Mouse (Mus musculus): ENCODE measurements around the gene Srd5a3. TPM values are rescaled to one million over a fixed set of nuclear protein-coding genes. Genes with fewer than 3 reads are reported as not detected.

The Srd5a3 gene
- polyA plus RNA-seq, 1 experiment = 139 TPM

GRCm38 (mm10) chr5:76194377-76194945 lies 54.4 kb downstream of the Srd5a3 start:
- no peaks in the 10 kb centered on the region for H3K27me3 ChIP-seq (ENCODE audit: control insufficient read depth, insufficient read depth, low read length)
- DNase-seq = no peak
- H3K27ac ChIP-seq (ENCODE audit: control insufficient read depth, insufficient read depth, low read length) = no peak overlapping the region
- no peak overlapping the region for H3K4me3 ChIP-seq (ENCODE audit: control insufficient read depth, insufficient read depth, low read length)
- 88% methylated on average over 6 of the region's 6 CpGs for WGBS
- H3K4me1 ChIP-seq (replicated peaks; ENCODE audit: control insufficient read depth, insufficient read depth, low read length) = no peaks in the 10 kb centered on the region
- H3K36me3 ChIP-seq (ENCODE audit: control insufficient read depth, insufficient read depth, low read length) = peaks cover 7% of the 10 kb centered on the region; the same call in 1 of the 2 replicates
- TF ChIP-seq CTCF (IDR thresholded peaks at IDR 0.05; ENCODE audit: borderline replicate concordance, control insufficient read depth, extremely low read depth, insufficient read depth, low read length, poor library complexity) (no peak), POLR2A (IDR thresholded peaks at IDR 0.05; ENCODE audit: control insufficient read depth, extremely low read depth, insufficient read depth, low read length, poor library complexity) (no peak)

GRCm38 (mm10) chr5:76199346-76199745 lies 59.3 kb downstream of the Srd5a3 start:
- Histone ChIP-seq H3K36me3 (ENCODE audit: control insufficient read depth, insufficient read depth, low read length) (peaks cover 27% of the 10 kb centered on the region), H3K27me3 (ENCODE audit: control insufficient read depth, insufficient read depth, low read length) (no peaks in the 10 kb centered on the region), H3K27ac (ENCODE audit: control insufficient read depth, insufficient read depth, low read length) (no peak overlapping the region), H3K4me1 (replicated peaks; ENCODE audit: control insufficient read depth, insufficient read depth, low read length) (no peaks in the 10 kb centered on the region), H3K4me3 (ENCODE audit: control insufficient read depth, insufficient read depth, low read length) (no peak overlapping the region)
- TF ChIP-seq POLR2A (IDR thresholded peaks at IDR 0.05; ENCODE audit: control insufficient read depth, extremely low read depth, insufficient read depth, low read length, poor library complexity) (no peak), CTCF (IDR thresholded peaks at IDR 0.05; ENCODE audit: borderline replicate concordance, control insufficient read depth, extremely low read depth, insufficient read depth, low read length, poor library complexity) (no peak)
- 98% methylated on average over 13 of the region's 13 CpGs for WGBS
- no peak for DNase-seq

- Histone ChIP-seq H3K27ac (ENCODE audit: control insufficient read depth, insufficient read depth, low read length) (no peak overlapping the region), H3K27me3 (ENCODE audit: control insufficient read depth, insufficient read depth, low read length) (no peaks in the 10 kb centered on the region), H3K4me1 (replicated peaks; ENCODE audit: control insufficient read depth, insufficient read depth, low read length) (no peaks in the 10 kb centered on the region), H3K4me3 (ENCODE audit: control insufficient read depth, insufficient read depth, low read length) (no peak overlapping the region), H3K36me3 (ENCODE audit: control insufficient read depth, insufficient read depth, low read length) (peaks cover 54% of the 10 kb centered on the region)
- 95% methylated on average over 3 of the region's 3 CpGs for WGBS
- TF ChIP-seq POLR2A (IDR thresholded peaks at IDR 0.05; ENCODE audit: control insufficient read depth, extremely low read depth, insufficient read depth, low read length, poor library complexity) (no peak), CTCF (IDR thresholded peaks at IDR 0.05; ENCODE audit: borderline replicate concordance, control insufficient read depth, extremely low read depth, insufficient read depth, low read length, poor library complexity) (no peak)
- DNase-seq = no peak
These were observed 63.1 kb downstream of the Srd5a3 start for GRCm38 (mm10) chr5:76203171-76203570.

Other genes starting within 250 kb of the Srd5a3 start
- gene Kdr, start 161.8 kb upstream of the Srd5a3 start, polyA plus RNA-seq (2012; rRNA removed) = 3.2 and 3.7 TPM in 2 replicates
- 63.9 and 94.6 TPM in 2 replicates for gene Tmem165, start 43.6 kb downstream of the Srd5a3 start, polyA plus RNA-seq (2012; rRNA removed)
- gene Clock, start 164.5 kb downstream of the Srd5a3 start, polyA plus RNA-seq (2012; rRNA removed) = 7.7 and 8.4 TPM in 2 replicates
- gene Pdcl2, start 190.9 kb downstream of the Srd5a3 start, polyA plus RNA-seq (2012; rRNA removed) = not detected in 2 replicates
- gene Nmu, start 223.5 kb downstream of the Srd5a3 start, polyA plus RNA-seq (2012; rRNA removed) = not detected in 2 replicates

Measured in thymus, adult 2 months (tissue).